Mouse (Mus musculus) intestine, embryonic 16.5 days (tissue): ENCODE measurements around the gene Defb15. TPM values are rescaled to one million over a fixed set of nuclear protein-coding genes. Genes with fewer than 3 reads are reported as not detected.

ENCODE experiments used
- polyA plus RNA-seq: library from polyadenylated mRNA; unstranded; fragments of >200 nt; fragmentation: Nextera tagmentation; extraction: Ambion mirVana; gene quantifications from 2 replicates; pipeline ENCODE4 v1.2.1, GENCODE M21; 2015

Defb15 gene
- polyA plus RNA-seq, 1 experiment from 2014 or later = not detected

Other genes with a start within 250 kb of the Defb15 start
- gene AY761184, start 229.1 kb downstream of the Defb15 start, polyA plus RNA-seq = 1.8 TPM in 2 replicates
- gene Defa24, start 198.2 kb downstream of the Defb15 start, polyA plus RNA-seq = 214 and 247 TPM in 2 replicates
- gene Defb50, start 109.2 kb downstream of the Defb15 start, polyA plus RNA-seq = not detected in 2 replicates
- gene Defb2, start 92.8 kb downstream of the Defb15 start, polyA plus RNA-seq = not detected in 2 replicates
- not detected in 2 replicates for gene Defb10, start 73.8 kb downstream of the Defb15 start, polyA plus RNA-seq
- gene Defb9, start 47.3 kb downstream of the Defb15 start, polyA plus RNA-seq = not detected in 2 replicates
- gene Defb11, start 26.3 kb downstream of the Defb15 start, polyA plus RNA-seq = not detected in 2 replicates
- gene Defb35, start 5.6 kb upstream of the Defb15 start, polyA plus RNA-seq = not detected in 2 replicates
- not detected in 2 replicates for gene Defb13, start 14.1 kb upstream of the Defb15 start, polyA plus RNA-seq
- gene Fam90a1a, start 26.0 kb upstream of the Defb15 start, polyA plus RNA-seq = not detected in 2 replicates
- gene Ccdc70, start 37.1 kb upstream of the Defb15 start, polyA plus RNA-seq = not detected in 2 replicates
- 4.7 and 5.1 TPM in 2 replicates for gene Atp7b, start 127.6 kb upstream of the Defb15 start, polyA plus RNA-seq
- gene Alg11, start 128.0 kb upstream of the Defb15 start, polyA plus RNA-seq = 28.7 and 30.4 TPM in 2 replicates
- gene Nek5, start 192.3 kb upstream of the Defb15 start, polyA plus RNA-seq = 0.20 and 0.55 TPM in 2 replicates
- gene Nek3, start 233.7 kb upstream of the Defb15 start, polyA plus RNA-seq = 4.6 TPM in 2 replicates